Mouse (Mus musculus): ENCODE results near the gene Hmgcr. TPM values are rescaled to one million over a fixed set of nuclear protein-coding genes. Genes with fewer than 3 reads are reported as not detected.

Gene Hmgcr
- polyA plus RNA-seq, 1 experiment, result 87.4 TPM

- peaks cover 9% of the 10 kb centered on the region for H3K79me2 ChIP-seq (ENCODE audit: control insufficient read depth, insufficient read depth)
- peaks cover 20% of the 10 kb centered on the region for H3K36me3 ChIP-seq (ENCODE audit: control insufficient read depth, insufficient read depth)
- no peak overlapping the region for H3ac ChIP-seq (ENCODE audit: control insufficient read depth, insufficient read length)
- no peaks in the 10 kb centered on the region for H3K27me3 ChIP-seq (ENCODE audit: control insufficient read depth, insufficient read depth, insufficient read length)
- no peak overlapping the region for H3K4me2 ChIP-seq (ENCODE audit: low read depth)
- TF ChIP-seq REST (IDR thresholded peaks at IDR 0.05; ENCODE audit: insufficient read depth, insufficient read length), result no peak
- TF ChIP-seq POLR2A (IDR thresholded peaks at IDR 0.05; ENCODE audit: insufficient read length, low read depth), result no peak
- TF ChIP-seq USF1 (IDR thresholded peaks at IDR 0.05; ENCODE audit: low read depth), result no peak
- TF ChIP-seq E2F4 (IDR thresholded peaks at IDR 0.05; ENCODE audit: insufficient read depth), result no peak
- no peak for TF ChIP-seq MAX (IDR thresholded peaks at IDR 0.05; ENCODE audit: low read depth)
- H3K4me3 ChIP-seq, result no peak overlapping the region
These were observed 71.6 kb downstream of the Hmgcr start for GRCm38 (mm10) chr13:96599182-96599581.

Other genes starting within 250 kb of the Hmgcr start
- gene Ankdd1b, start 199.7 kb downstream of the Hmgcr start, polyA plus RNA-seq (2012; fragmentation: generic; extraction: Trizol), result not detected
- gene Gm17622, start 180.2 kb downstream of the Hmgcr start, polyA plus RNA-seq (2012; fragmentation: generic; extraction: Trizol), result not detected
- 2.9 TPM for gene Polk, start 128.4 kb downstream of the Hmgcr start, polyA plus RNA-seq (2012; fragmentation: generic; extraction: Trizol)
- gene Col4a3bp, start 128.3 kb downstream of the Hmgcr start, polyA plus RNA-seq (2012; fragmentation: generic; extraction: Trizol), result 18.3 TPM
- not detected for gene Ankrd31, start 77.3 kb upstream of the Hmgcr start, polyA plus RNA-seq (2012; fragmentation: generic; extraction: Trizol)

Measured in myocyte (in vitro differentiated cells).